Mouse (Mus musculus): Measurements from ENCODE around the gene Efl1. TPM values are rescaled to one million over a fixed set of nuclear protein-coding genes. Genes with fewer than 3 reads are reported as not detected.
A peak's percentile ranks its signal among the peaks of the same experiment; 100 is the strongest.

Gene Efl1
- total RNA-seq, 2 experiments from 2014 or later, result 11.8 to 12.8 TPM

DNA sequence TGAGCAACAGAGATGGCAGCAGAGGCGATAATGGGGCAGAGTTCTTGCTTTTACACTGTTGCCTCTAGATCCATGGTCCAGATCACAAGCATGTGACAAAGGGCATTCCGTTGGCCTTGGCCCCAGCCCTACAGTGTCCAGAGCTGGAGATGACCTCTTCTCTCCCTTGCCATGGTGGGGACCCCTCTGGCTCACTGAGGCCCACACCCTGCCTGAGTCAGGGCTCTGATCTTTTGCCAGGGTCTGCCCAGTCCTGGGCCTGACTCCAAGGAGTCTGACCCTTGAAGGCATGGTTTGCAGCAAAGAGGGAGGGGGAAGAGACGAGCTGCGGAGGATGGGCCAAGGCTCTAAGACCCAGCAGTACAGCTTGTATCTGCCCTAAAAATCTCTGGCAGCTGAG is 159.8 kb downstream of the Efl1 start:
- no peak for ATAC-seq (ENCODE audit: poor library complexity, severe bottlenecking)

DNA sequence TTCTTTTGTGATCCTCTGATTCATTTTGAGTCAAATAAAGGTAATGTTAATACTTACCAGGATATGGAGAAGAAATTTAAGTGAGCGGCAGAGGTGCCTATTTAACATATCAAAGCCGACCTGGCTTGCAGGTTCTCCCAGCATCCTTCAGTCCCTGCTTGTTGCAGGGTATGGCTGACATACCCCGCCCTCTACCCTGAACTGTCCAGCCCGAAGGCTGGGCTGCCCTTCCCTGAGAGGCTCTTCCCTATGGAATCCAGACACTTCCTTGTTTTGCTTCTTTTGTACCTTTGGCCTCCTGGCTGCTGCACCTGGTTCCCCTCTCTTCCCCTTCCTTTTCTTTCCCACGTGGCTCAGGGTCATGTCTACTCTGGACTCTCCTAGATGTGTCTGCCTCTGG is 160.7 kb downstream of the Efl1 start:
- no peak for ATAC-seq (ENCODE audit: poor library complexity, severe bottlenecking)

DNA sequence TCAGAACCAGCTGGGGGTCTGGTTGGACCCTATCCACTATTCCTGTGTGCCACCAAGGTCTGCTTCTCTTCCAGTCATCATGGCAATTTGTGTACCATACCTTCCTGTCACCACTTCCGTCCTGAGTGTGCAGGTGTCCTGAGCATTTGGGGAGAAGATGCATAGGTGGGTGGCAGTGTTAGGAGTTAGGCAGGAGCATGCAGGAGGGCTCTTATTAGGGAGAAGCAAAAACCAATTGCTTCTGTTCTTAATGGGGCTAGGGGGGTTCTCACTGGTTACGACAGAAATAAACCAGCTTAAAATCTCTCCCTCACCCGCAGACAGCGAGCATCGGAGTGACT is 162.4 kb downstream of the Efl1 start:
- ATAC-seq (ENCODE audit: poor library complexity, severe bottlenecking), result no peak

DNA sequence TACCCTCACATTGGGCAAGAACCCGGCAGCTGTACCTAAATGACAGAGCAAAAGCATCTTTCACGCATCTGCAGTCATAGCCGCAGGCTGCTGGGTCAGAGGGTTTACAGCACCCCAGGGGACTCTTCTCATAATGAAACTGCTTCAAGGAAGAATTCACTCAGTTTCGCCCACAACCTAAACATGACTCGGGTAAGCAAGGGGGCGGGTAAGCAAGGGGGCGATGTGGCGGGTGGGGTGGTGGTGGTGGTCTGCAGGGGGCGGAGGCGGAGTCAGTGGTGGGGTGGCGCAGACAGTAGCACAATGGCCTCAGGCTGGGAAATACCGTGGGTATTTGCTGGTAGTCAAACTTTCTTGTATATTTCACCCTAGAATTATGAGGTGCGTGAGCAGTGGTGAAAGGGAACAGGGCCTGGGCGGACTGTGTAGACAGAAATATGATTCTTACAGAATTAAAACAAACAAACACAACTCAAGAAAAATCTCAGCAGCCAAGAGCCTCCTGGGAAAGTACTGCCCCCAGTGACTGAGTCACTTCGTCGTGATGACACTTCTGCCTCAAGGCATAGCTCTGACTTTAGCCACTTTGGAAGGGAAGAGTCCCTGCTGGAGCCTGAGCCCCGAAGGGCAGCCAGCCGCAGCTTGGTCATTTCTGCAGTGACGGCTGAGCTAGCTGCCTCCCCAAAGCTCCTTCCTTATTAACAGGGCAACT is 162.9 kb downstream of the Efl1 start:
- ATAC-seq (ENCODE audit: poor library complexity, severe bottlenecking), result no peak

DNA sequence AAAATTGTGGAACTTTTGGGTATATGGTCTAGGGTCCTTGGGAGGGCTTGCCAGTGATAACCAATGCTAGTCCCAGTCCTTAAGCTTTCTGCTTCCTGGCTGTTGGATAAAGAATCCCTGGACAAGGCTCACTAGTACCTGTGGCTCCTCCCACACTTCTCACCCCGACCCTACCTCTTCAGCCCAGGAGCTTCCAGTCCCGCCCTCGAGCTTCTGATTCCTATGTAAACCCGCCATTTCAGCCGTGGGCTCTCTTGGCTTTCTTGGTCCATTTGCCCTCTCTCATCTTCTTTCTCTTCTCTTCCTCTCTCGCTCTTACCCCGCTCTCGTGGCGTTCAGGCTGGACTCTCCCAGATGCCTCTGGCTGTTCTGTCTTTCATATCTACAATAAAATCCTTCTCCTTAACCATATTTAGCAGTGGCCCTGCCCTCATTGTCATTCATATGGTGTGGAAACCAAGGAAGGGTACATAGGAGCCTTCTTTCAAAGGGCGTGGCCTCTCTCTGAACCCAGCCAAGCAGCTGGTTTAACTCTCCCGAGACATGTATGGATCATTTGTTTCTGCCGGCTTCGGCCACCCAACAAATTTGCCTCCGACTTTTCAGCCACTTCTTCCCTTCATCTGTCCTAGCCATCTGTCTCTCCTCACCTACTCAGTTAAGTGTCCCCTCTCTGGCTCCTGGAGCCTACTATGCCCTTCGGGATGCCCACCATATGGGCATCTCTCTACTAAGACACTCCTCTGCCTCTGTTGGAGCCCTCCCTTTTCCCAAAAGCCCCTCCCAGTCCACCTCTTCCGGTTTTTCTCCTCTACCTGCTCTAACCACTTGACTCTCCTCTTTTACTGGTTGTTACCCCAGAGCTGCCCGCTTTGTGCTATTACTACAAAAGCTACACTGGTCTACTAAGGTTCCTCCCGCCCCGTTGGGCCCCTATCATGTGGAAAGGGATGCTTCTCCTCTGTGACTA is 164.1 kb downstream of the Efl1 start:
- no peak for ATAC-seq (ENCODE audit: poor library complexity, severe bottlenecking)

DNA sequence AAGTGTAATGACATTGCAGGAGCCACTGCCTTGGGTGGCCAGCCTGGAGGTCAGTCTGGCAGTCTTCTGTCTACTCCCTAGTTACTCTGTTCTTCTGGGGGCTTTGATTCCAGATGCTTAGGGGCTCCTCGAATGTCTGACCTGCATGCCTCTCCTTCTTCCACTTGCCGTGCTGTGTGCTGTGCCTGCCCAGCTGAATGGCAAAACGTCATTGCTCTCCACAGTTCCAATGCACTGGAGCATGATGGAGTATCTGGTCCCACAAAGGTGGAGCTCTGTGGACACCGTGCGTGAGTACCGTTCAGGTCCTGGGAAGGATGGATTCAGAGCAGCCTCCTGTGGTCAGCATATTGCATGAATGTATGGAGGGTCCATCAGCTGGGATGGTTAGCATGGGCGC is 171.1 kb downstream of the Efl1 start:
- ATAC-seq (ENCODE audit: poor library complexity, severe bottlenecking), result no peak

DNA sequence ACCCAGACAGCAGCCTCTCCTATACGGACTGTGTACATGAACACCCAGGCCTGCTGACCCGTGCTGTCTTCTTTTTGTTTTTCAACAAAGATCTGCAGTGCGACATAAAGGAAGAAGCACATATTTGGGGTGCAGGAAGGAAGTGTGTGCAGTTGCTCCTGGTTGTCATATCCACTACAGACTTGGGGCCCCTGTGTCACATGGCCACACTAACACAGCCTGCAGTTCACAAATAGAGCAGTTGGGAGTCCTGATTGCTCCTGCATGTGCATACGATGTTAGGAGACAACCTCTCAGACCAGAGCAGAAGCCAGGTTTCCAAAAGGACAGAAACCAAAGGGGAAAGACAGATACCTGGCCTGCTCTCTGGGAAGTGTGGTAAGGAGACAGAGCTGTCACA is 172.2 kb downstream of the Efl1 start:
- ATAC-seq (ENCODE audit: poor library complexity, severe bottlenecking), result no peak

DNA sequence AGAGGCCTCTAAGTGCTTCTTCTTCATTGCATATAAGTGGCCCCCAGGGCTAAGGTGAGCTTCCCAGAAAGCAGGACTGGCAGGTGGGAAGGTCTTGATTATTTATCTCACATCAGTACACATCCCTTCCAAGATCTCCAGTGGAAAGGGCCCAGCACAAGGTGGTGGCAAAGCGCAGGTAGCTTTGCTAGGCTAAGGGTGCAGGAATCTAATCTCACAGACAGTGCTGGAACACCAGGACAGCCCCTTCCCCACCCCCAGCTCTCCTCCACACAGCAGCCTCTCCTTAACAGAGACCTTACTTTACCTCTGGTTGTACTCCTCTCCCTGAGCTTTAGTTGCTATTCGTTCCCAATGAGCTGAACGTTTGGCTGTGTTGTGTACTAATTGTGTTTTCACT is 173.1 kb downstream of the Efl1 start:
- ATAC-seq (ENCODE audit: poor library complexity, severe bottlenecking), result no peak

DNA sequence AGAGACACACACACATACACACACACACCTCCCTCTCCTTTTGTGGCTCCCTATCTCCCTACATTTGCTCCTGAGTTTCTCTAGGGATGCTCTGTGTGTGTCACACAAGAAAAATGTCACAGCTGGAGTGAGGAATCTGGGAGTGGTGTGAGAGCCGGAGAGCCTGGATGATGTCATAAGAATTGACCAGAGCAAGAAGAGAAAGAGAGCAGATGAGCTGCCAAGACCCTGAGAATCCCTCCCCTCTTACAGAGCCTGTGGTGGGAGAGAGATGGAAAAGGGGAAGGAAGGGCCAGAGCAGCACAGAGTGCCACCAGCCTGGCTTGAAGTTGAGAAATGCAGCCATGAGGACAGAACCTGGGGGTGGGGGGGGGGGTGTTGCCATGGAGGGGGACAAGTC is 174.1 kb downstream of the Efl1 start:
- ATAC-seq (ENCODE audit: poor library complexity, severe bottlenecking), result peak; percentile 75

Other genes with a start within 250 kb of the Efl1 start
- 0.73 TPM in 1 of 2 replicates, not detected in the other for gene Saxo2, start 86 bp upstream of the Efl1 start, total RNA-seq (2015)
- 0.04 TPM in 1 of 2 replicates, not detected in the other for gene Saxo2, start 86 bp upstream of the Efl1 start, total RNA-seq (2017)
- 2.5 and 3.7 TPM in 2 replicates for gene Mex3b, start 218.7 kb downstream of the Efl1 start, total RNA-seq (2015)
- gene Mex3b, start 218.7 kb downstream of the Efl1 start, total RNA-seq (2017), result 3.9 and 5.2 TPM in 2 replicates

Data from megakaryocyte, adult 5-6 weeks (primary cell).